In the genomic region with DNA sequence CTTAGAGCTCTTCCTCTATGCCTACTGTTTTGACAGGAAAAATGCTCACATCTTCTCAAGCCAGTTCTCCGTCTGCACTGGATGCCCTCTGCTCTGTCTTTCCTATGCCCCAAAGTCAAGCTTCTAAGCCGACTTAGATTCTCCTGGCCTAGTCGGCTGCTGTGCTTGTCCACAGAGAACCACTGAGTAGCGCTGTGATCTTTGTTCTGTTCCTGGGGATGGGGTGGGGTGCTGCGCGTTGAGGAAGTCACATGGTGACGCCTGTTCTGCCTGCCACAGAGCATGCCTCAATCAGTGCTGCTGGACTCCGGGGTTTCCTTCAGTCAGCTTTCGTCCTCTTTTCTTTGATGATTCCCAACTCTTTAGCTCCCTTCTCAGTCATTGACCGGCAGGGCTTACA, we compare ENCODE assay signal across 10 mouse cellular contexts. TPM values are rescaled to one million over a fixed set of nuclear protein-coding genes. Genes with fewer than 3 reads are reported as not detected.
DNase-seq lines count a peak whose midpoint lies in the region; ATAC-seq lines count a peak whose summit lies in the region.
"Had no signal": no experiment of that assay in that cellular context is flagged by ENCODE, and none has a peak within 500 bp of the region (broad histone marks: within the 10 kb centered on the region; RNA-seq: fewer than 3 reads in every experiment).

No protein-coding gene starts in this region.

- WGBS in forebrain, embryonic 10.5 days = 35% methylated on average over 10 of the region's 10 CpGs
- WGBS in forebrain, embryonic 12.5 days = 29% methylated on average over 10 of the region's 10 CpGs
- WGBS in midbrain, embryonic 10.5 days = 37% methylated on average over 10 of the region's 10 CpGs
- 44% methylated on average over 10 of the region's 10 CpGs for WGBS in midbrain, embryonic 15.5 days
- 33% methylated on average over 10 of the region's 10 CpGs for WGBS in forebrain, embryonic 15.5 days

- H3K27ac ChIP-seq in forebrain, embryonic 10.5 days = no peak overlapping the region
- no peak overlapping the region for H3K27ac ChIP-seq in forebrain, embryonic 12.5 days
- no peak overlapping the region for H3K27ac ChIP-seq in midbrain, embryonic 10.5 days (replicated peaks)
- no peak overlapping the region for H3K27ac ChIP-seq in midbrain, embryonic 15.5 days
- H3K27ac ChIP-seq in forebrain, embryonic 15.5 days (replicated peaks) = no peak overlapping the region
- H3K27ac ChIP-seq: limb, embryonic 13.5 days had no signal

- peak; percentile 17 for DNase-seq in forebrain, embryonic 10.5 days (ENCODE audit: extremely low spot score, low spot score)
- DNase-seq in midbrain, embryonic 10.5 days (ENCODE audit: low spot score) = peak; percentile 37
- DNase-seq in naive thymus-derived CD4-positive, alpha-beta T cell, adult 2 months (ENCODE audit: low read depth) = peak; percentile 41
- no peak for DNase-seq in urinary bladder, postnatal 14 days (ENCODE audit: low spot score)
- DNase-seq in ovary, adult 18-20 months (ENCODE audit: low spot score) = no peak
- DNase-seq: gastrocnemius, postnatal 14 days had no signal

- no peak overlapping the region for H3K4me3 ChIP-seq in forebrain, embryonic 10.5 days
- H3K4me3 ChIP-seq in forebrain, embryonic 12.5 days (replicated peaks) = no peak overlapping the region
- H3K4me3 ChIP-seq in midbrain, embryonic 10.5 days = no peak overlapping the region
- no peak overlapping the region for H3K4me3 ChIP-seq in midbrain, embryonic 15.5 days
- H3K4me3 ChIP-seq in forebrain, embryonic 15.5 days = no peak overlapping the region
- H3K4me3 ChIP-seq: limb, embryonic 13.5 days had no signal

- H3K4me1 ChIP-seq in forebrain, embryonic 10.5 days = peaks cover 6% of the 10 kb centered on the region
- peaks cover 7% of the 10 kb centered on the region for H3K4me1 ChIP-seq in forebrain, embryonic 12.5 days
- H3K4me1 ChIP-seq in midbrain, embryonic 10.5 days = peaks cover 6% of the 10 kb centered on the region; the same call in 1 of the 2 replicates
- no peaks in the 10 kb centered on the region for H3K4me1 ChIP-seq in midbrain, embryonic 15.5 days
- no peaks in the 10 kb centered on the region for H3K4me1 ChIP-seq in forebrain, embryonic 15.5 days
- H3K4me1 ChIP-seq: limb, embryonic 13.5 days had no signal

- no peak overlapping the region for H3K4me2 ChIP-seq in forebrain, embryonic 12.5 days
- H3K4me2 ChIP-seq in midbrain, embryonic 15.5 days = no peak overlapping the region
- H3K4me2 ChIP-seq in forebrain, embryonic 15.5 days (replicated peaks) = no peak overlapping the region
- H3K4me2 ChIP-seq: limb, embryonic 13.5 days had no signal

- H3K9me3 ChIP-seq in forebrain, embryonic 10.5 days = no peaks in the 10 kb centered on the region
- no peaks in the 10 kb centered on the region for H3K9me3 ChIP-seq in forebrain, embryonic 12.5 days
- no peaks in the 10 kb centered on the region for H3K9me3 ChIP-seq in midbrain, embryonic 10.5 days (replicated peaks)
- no peaks in the 10 kb centered on the region for H3K9me3 ChIP-seq in midbrain, embryonic 15.5 days
- no peaks in the 10 kb centered on the region for H3K9me3 ChIP-seq in forebrain, embryonic 15.5 days
- H3K9me3 ChIP-seq: limb, embryonic 13.5 days had no signal

- ATAC-seq in forebrain, embryonic 12.5 days (ENCODE audit: low FRiP score) = no peak; the same call in 1 of the 2 replicates
- ATAC-seq in midbrain, embryonic 15.5 days (replicated peaks) = no peak
- 0 out of 2 replicates have a peak, but pooled peaks have one; percentile 57 for ATAC-seq in forebrain, embryonic 15.5 days (replicated peaks)

- no peak overlapping the region for H3K9ac ChIP-seq in forebrain, embryonic 12.5 days
- H3K9ac ChIP-seq in midbrain, embryonic 15.5 days = no peak overlapping the region
- no peak overlapping the region for H3K9ac ChIP-seq in forebrain, embryonic 15.5 days (replicated peaks)
- H3K9ac ChIP-seq: limb, embryonic 13.5 days had no signal

- no peaks in the 10 kb centered on the region for H3K36me3 ChIP-seq in forebrain, embryonic 10.5 days (replicated peaks)
- H3K36me3 ChIP-seq in forebrain, embryonic 12.5 days (replicated peaks) = no peaks in the 10 kb centered on the region
- H3K36me3 ChIP-seq in midbrain, embryonic 10.5 days = no peaks in the 10 kb centered on the region
- no peaks in the 10 kb centered on the region for H3K36me3 ChIP-seq in midbrain, embryonic 15.5 days (replicated peaks)
- H3K36me3 ChIP-seq in forebrain, embryonic 15.5 days = no peaks in the 10 kb centered on the region
- H3K36me3 ChIP-seq: limb, embryonic 13.5 days had no signal

- no peaks in the 10 kb centered on the region for H3K27me3 ChIP-seq in forebrain, embryonic 10.5 days (ENCODE audit: poor library complexity, severe bottlenecking)
- no peaks in the 10 kb centered on the region for H3K27me3 ChIP-seq in forebrain, embryonic 12.5 days
- H3K27me3 ChIP-seq in midbrain, embryonic 10.5 days (ENCODE audit: low read depth, poor library complexity, severe bottlenecking) = no peaks in the 10 kb centered on the region
- no peaks in the 10 kb centered on the region for H3K27me3 ChIP-seq in midbrain, embryonic 15.5 days (replicated peaks)
- H3K27me3 ChIP-seq in forebrain, embryonic 15.5 days = no peaks in the 10 kb centered on the region
- H3K27me3 ChIP-seq: limb, embryonic 13.5 days had no signal

RNA-seq across cellular contexts. Expression of a gene that starts 8.4 kb away (rescaled TPM):
- 5.2 and 6.3 TPM in 2 replicates for polyA plus RNA-seq in forebrain, embryonic 10.5 days (2016; fragmentation: Nextera tagmentation; extraction: Ambion mirVana)
- 37.1 and 40.1 TPM in 2 replicates for polyA plus RNA-seq in forebrain, embryonic 12.5 days (2016; fragmentation: Nextera tagmentation; extraction: Ambion mirVana)
- 8.9 and 16.7 TPM in 2 replicates for polyA plus RNA-seq in midbrain, embryonic 10.5 days (2016; fragmentation: Nextera tagmentation; extraction: Ambion mirVana)
- polyA plus RNA-seq in midbrain, embryonic 15.5 days (2015; fragmentation: Nextera tagmentation; extraction: Ambion mirVana) = 95.8 and 105 TPM in 2 replicates
- polyA plus RNA-seq in forebrain, embryonic 15.5 days (2015; fragmentation: Nextera tagmentation; extraction: Ambion mirVana) = 73.4 and 76.1 TPM in 2 replicates

Comparison
In these comparisons a context has a peak if more than half of its experiments do, and no peak if none do; other contexts are left out.
1. DNase-seq: peak in forebrain, embryonic 10.5 days (single experiment), midbrain, embryonic 10.5 days (single experiment) and naive thymus-derived CD4-positive, alpha-beta T cell, adult 2 months (single experiment); none in urinary bladder, postnatal 14 days (single experiment) and ovary, adult 18-20 months (single experiment).